Mouse (Mus musculus) cortical plate, adult 2 months (tissue): ENCODE measurements around the gene Pam16.

Source experiments
- CTCF ChIP-seq: fragments of 200-500 bp; IDR thresholded peaks from 2 replicates; pipeline ENCODE4 v1.5.1; 2011; ENCODE audit warnings: mild to moderate bottlenecking, control low read depth, low read length; ENCODE audit not compliant: insufficient read depth; ENCODE audit errors: extremely low read depth
- POLR2A ChIP-seq: fragments of 200-500 bp; IDR thresholded peaks from 2 replicates; pipeline ENCODE4 v1.6.1; 2011; ENCODE audit warnings: mild to moderate bottlenecking, low read length, control low read depth; ENCODE audit not compliant: insufficient read depth; ENCODE audit errors: extremely low read depth

GRCm38 (mm10) chr16:4646831-4647230 lies 22.0 kb upstream of the Pam16 start:
- TF ChIP-seq CTCF: no peak
- no peak for TF ChIP-seq POLR2A
